Mouse (Mus musculus) ES-Bruce4 (cell line): ENCODE results near the gene Ap5b1.

ENCODE experiments used
- CTCF ChIP-seq: IDR thresholded peaks from one replicate; pipeline ENCODE4 v1.8.1; 2011; ENCODE audit warnings: low read depth, low read length
- POLR2A ChIP-seq: IDR thresholded peaks from one replicate; pipeline ENCODE4 v1.8.1; 2011; ENCODE audit warnings: low read length; ENCODE audit not compliant: insufficient read depth

GRCm38 (mm10) chr19:5611973-5612372, 44.1 kb downstream of the Ap5b1 start:
- TF ChIP-seq CTCF, result no peak
- no peak for TF ChIP-seq POLR2A
